Mouse (Mus musculus): ENCODE results near the gene Il4i1.

DNA sequence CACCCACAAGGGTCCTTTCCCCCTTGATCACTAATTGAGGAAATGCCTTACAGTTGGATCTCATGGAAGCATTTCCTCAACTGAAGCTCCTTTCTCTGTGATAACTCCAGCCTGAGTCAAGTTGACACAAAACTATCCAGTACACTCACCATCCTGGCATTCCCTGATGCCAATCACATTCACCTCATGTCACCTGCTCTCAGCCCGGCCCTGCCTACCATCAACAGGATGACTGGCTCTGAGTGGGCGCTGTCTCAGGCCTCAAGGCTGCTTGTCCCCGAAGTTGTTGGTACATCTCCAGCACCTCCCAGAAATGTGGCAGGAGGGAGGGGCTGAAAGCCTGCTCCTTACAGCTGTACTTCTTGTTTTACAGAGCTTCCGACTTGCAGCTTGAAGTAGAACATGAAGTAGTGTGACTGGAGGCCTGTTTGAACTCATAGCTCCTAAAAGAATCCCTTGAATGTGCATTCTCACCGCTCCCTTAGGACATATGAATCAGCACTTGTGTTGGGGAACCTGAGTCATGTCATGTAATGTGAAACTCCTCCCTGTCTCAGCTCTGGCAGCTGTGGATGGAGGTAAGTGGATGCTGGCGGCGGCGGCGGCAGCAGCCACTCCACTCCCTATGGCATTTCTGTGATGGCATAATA, 39.2 kb upstream of the Il4i1 start:
- no peak for TF ChIP-seq CTCF (IDR thresholded peaks at IDR 0.05; ENCODE audit: low read depth, low read length)
- no peak for TF ChIP-seq POLR2A (IDR thresholded peaks at IDR 0.05; ENCODE audit: borderline replicate concordance, low read depth, low read length)
